Mouse (Mus musculus): ENCODE data around the gene Pclo. TPM values are rescaled to one million over a fixed set of nuclear protein-coding genes. Genes with fewer than 3 reads are reported as not detected.

Pclo gene
- polyA plus RNA-seq, 1 experiment from 2014 or later, result 13.9 TPM

DNA sequence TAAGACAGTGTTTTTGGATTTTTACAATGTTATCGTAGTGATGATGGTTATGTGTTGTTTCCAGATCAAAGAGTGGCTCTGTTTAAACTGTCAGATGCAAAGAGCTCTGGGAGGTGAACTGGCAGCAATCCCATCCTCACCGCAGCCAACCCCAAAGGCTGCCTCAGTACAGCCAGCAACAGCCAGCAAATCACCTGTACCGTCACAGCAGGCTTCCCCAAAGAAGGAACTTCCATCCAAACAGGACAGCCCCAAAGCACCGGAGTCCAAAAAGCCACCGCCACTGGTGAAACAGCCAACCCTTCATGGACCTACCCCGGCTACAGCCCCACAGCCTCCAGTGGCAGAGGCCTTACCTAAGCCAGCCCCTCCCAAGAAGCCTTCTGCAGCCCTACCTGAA is 24.6 kb downstream of the Pclo start:
- H3K36me3 ChIP-seq (ENCODE audit: control insufficient read depth, insufficient read depth, low read length), result peaks cover 8% of the 10 kb centered on the region; the same call in 1 of the 2 replicates
- no peaks in the 10 kb centered on the region for H3K9me3 ChIP-seq (ENCODE audit: control insufficient read depth, low read length)
- H3K4me1 ChIP-seq (ENCODE audit: control insufficient read depth, insufficient read depth, low read depth, low read length), result peaks cover 3% of the 10 kb centered on the region; the same call in 1 of the 2 replicates
- H3K9ac ChIP-seq (ENCODE audit: low read depth, low read length), result no peak overlapping the region
- no peak overlapping the region for H3K27ac ChIP-seq (ENCODE audit: low read depth, low read length)
- H3K4me2 ChIP-seq (ENCODE audit: low read length), result no peak overlapping the region
- WGBS, result 78% methylated on average over 6 of the region's 6 CpGs
- H3K4me3 ChIP-seq (ENCODE audit: low read length), result no peak overlapping the region
- H3K27me3 ChIP-seq (replicated peaks; ENCODE audit: control insufficient read depth, insufficient read depth, low read length), result no peaks in the 10 kb centered on the region
- no peak for ATAC-seq

DNA sequence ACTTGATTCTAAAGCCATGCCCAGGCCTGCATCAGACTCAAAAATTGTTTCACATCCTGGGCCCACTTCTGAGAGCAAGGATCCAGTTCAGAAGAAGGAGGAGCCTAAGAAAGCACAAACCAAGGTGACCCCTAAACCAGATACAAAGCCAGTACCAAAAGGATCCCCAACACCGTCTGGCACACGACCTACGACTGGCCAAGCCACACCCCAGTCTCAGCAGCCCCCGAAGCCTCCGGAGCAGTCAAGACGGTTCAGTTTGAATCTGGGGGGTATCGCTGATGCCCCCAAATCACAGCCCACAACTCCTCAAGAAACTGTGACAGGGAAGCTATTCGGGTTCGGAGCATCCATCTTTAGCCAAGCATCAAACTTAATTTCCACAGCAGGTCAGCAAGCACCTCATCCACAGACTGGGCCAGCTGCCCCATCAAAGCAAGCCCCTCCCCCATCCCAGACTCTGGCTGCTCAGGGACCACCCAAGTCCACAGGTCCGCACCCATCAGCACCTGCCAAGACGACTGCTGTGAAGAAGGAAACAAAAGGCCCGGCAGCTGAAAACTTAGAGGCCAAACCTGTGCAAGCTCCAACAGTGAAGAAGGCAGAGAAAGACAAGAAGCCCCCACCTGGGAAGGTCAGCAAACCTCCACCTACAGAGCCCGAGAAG is 25.4 kb downstream of the Pclo start:
- no peaks in the 10 kb centered on the region for H3K27me3 ChIP-seq (replicated peaks; ENCODE audit: control insufficient read depth, insufficient read depth, low read length)
- no peak overlapping the region for H3K4me2 ChIP-seq (ENCODE audit: low read length)
- H3K27ac ChIP-seq (ENCODE audit: low read depth, low read length), result no peak overlapping the region
- no peaks in the 10 kb centered on the region for H3K9me3 ChIP-seq (ENCODE audit: control insufficient read depth, low read length)
- WGBS, result 76% methylated on average over 13 of the region's 13 CpGs
- no peak overlapping the region for H3K4me3 ChIP-seq (ENCODE audit: low read length)
- H3K36me3 ChIP-seq (ENCODE audit: control insufficient read depth, insufficient read depth, low read length), result peaks cover 8% of the 10 kb centered on the region; the same call in 1 of the 2 replicates
- ATAC-seq, result peak; percentile 68
- H3K4me1 ChIP-seq (ENCODE audit: control insufficient read depth, insufficient read depth, low read depth, low read length), result peaks cover 3% of the 10 kb centered on the region; the same call in 1 of the 2 replicates
- no peak overlapping the region for H3K9ac ChIP-seq (ENCODE audit: low read depth, low read length)

DNA sequence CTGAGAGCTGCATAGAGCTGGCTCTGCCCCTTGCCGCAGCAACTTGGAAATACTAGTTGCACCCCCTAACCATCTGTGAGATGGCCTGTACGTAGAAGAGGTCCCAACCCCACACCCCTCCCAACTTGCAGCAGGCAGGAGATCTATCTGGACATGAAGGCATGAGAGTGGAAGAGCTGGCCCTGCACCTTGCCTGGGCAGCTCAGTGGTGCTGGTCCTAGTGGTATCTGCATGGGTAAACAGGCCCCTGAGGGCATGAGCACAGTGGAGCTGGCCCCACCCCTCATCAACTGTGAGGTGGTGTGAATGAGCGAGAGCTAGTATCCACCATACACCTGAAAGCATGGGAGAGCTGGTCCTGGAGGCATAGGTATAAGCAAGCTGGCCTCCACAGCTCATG is 60.9 kb downstream of the Pclo start:
- no peak for ATAC-seq
- Histone ChIP-seq H3K4me3 (ENCODE audit: low read length) (no peak overlapping the region), H3K4me2 (ENCODE audit: low read length) (no peak overlapping the region), H3K36me3 (ENCODE audit: control insufficient read depth, insufficient read depth, low read length) (no peaks in the 10 kb centered on the region), H3K27me3 (replicated peaks; ENCODE audit: control insufficient read depth, insufficient read depth, low read length) (no peaks in the 10 kb centered on the region), H3K9ac (ENCODE audit: low read depth, low read length) (no peak overlapping the region), H3K4me1 (ENCODE audit: control insufficient read depth, insufficient read depth, low read depth, low read length) (no peaks in the 10 kb centered on the region), H3K27ac (ENCODE audit: low read depth, low read length) (no peak overlapping the region), H3K9me3 (ENCODE audit: control insufficient read depth, low read length) (no peaks in the 10 kb centered on the region)
- 92% methylated on average over 3 of the region's 3 CpGs for WGBS

DNA sequence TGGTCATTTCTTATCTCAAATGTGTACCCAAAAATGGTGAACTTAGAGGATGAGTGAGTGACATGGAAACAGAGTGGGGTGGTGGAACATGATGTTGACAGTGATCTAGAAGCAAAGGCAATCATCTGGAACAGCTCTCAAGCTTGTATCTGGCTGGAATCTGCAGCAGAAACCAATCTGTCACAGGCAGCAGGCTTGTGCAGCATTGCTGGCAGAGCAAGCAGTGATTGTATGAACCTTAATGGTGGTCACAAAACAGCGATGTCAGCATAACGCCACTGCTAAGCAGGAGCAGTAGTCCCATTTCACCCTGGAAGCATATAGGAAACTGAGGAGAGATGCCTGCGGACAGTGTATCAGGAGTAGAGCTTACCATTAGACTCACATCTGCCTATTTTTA is 76.8 kb downstream of the Pclo start:
- Histone ChIP-seq H3K27me3 (replicated peaks; ENCODE audit: control insufficient read depth, insufficient read depth, low read length) (no peaks in the 10 kb centered on the region), H3K9ac (ENCODE audit: low read depth, low read length) (no peak overlapping the region), H3K9me3 (ENCODE audit: control insufficient read depth, low read length) (no peaks in the 10 kb centered on the region), H3K4me2 (ENCODE audit: low read length) (no peak overlapping the region), H3K27ac (ENCODE audit: low read depth, low read length) (no peak overlapping the region), H3K36me3 (ENCODE audit: control insufficient read depth, insufficient read depth, low read length) (no peaks in the 10 kb centered on the region), H3K4me3 (ENCODE audit: low read length) (no peak overlapping the region), H3K4me1 (ENCODE audit: control insufficient read depth, insufficient read depth, low read depth, low read length) (no peaks in the 10 kb centered on the region)
- 74% methylated on average over 3 of the region's 3 CpGs for WGBS
- no peak; the same call in 1 of the 2 replicates for ATAC-seq

DNA sequence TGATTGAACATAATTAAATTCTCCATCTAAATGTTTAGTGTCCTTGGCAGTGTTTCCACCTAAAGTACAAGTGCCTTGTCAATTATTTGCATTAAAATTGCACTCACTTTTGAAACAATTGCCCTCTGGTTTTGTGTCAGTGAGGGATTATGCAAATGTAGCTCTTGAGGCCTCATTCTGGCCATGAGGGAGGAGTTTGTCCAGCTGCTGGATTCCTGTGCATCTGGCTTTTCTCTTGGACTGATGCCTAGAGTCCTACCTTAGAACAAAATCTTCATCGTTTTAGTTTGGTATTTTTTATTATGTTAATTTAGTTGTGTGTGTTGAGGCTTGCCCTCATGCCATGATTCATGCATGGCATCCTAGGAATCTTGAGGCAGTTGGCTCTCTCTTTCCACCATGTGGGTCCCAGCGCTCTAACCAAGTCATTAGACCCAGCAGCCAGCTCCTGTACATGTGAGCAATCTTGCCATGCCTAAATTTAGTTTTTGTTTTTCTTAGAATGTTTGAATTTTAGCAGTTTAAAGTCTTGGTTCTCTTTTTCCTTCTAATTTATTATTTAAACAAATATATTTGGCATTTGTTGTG is 80.8 kb downstream of the Pclo start:
- ATAC-seq, result no peak
- H3K36me3 ChIP-seq (ENCODE audit: control insufficient read depth, insufficient read depth, low read length), result no peaks in the 10 kb centered on the region
- no peak overlapping the region for H3K27ac ChIP-seq (ENCODE audit: low read depth, low read length)
- no peaks in the 10 kb centered on the region for H3K9me3 ChIP-seq (ENCODE audit: control insufficient read depth, low read length)
- no peaks in the 10 kb centered on the region for H3K27me3 ChIP-seq (replicated peaks; ENCODE audit: control insufficient read depth, insufficient read depth, low read length)
- no peak overlapping the region for H3K9ac ChIP-seq (ENCODE audit: low read depth, low read length)
- H3K4me2 ChIP-seq (ENCODE audit: low read length), result no peak overlapping the region
- H3K4me1 ChIP-seq (ENCODE audit: control insufficient read depth, insufficient read depth, low read depth, low read length), result no peaks in the 10 kb centered on the region
- H3K4me3 ChIP-seq (ENCODE audit: low read length), result no peak overlapping the region
- 63% methylated on average over 2 of the region's 2 CpGs for WGBS

DNA sequence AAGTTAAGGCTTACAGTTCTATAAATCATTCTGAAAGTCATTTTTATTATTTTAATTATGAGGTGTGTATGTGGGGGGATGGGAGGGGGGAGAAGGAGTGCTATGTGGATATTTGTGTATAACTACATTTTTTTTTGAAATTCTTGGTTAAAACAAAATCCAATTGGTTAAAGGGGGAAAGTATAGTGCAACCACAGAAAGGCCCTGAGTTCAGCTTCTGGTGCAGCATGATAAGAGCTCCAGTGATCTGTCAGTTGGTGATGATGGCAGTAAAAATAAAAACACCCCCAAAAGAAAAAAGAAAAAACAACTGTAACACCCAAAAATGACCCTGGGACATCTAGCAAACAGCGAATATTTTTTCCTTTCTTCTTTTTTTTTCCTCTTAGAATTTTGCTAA is 93.6 kb downstream of the Pclo start:
- H3K4me3 ChIP-seq (ENCODE audit: low read length), result no peak overlapping the region
- no peak overlapping the region for H3K27ac ChIP-seq (ENCODE audit: low read depth, low read length)
- no peak overlapping the region for H3K4me2 ChIP-seq (ENCODE audit: low read length)
- no peaks in the 10 kb centered on the region for H3K27me3 ChIP-seq (replicated peaks; ENCODE audit: control insufficient read depth, insufficient read depth, low read length)
- no peaks in the 10 kb centered on the region for H3K4me1 ChIP-seq (ENCODE audit: control insufficient read depth, insufficient read depth, low read depth, low read length)
- H3K36me3 ChIP-seq (ENCODE audit: control insufficient read depth, insufficient read depth, low read length), result no peaks in the 10 kb centered on the region
- H3K9ac ChIP-seq (ENCODE audit: low read depth, low read length), result no peak overlapping the region
- no peaks in the 10 kb centered on the region for H3K9me3 ChIP-seq (ENCODE audit: control insufficient read depth, low read length)
- no peak for ATAC-seq
- WGBS, result 62% methylated on average over 1 of the region's 1 CpGs

DNA sequence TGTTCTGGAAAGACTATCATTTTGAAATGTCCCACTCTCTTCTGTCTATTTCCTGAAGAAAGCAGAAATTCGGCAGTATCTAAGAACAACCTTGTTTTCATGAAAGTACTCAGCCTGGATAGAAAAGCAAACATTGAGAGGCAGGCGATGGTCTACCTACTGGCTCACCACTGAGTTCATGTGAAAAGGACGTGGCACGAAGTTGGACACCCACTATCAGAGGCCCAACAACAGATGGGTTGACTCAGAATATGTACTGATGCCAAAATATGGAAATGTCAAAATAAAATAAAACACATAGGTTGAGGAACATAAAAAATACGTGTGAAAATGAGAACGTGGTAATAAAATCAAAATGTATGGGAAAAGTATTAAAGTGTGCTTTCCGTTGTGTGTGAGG is 106.4 kb downstream of the Pclo start:
- WGBS, result 87% methylated on average over 7 of the region's 7 CpGs
- H3K27ac ChIP-seq (ENCODE audit: low read depth, low read length), result no peak overlapping the region
- no peak overlapping the region for H3K9ac ChIP-seq (ENCODE audit: low read depth, low read length)
- no peak overlapping the region for H3K4me2 ChIP-seq (ENCODE audit: low read length)
- H3K27me3 ChIP-seq (replicated peaks; ENCODE audit: control insufficient read depth, insufficient read depth, low read length), result no peaks in the 10 kb centered on the region
- H3K4me3 ChIP-seq (ENCODE audit: low read length), result no peak overlapping the region
- no peaks in the 10 kb centered on the region for H3K36me3 ChIP-seq (ENCODE audit: control insufficient read depth, insufficient read depth, low read length)
- no peak for ATAC-seq
- no peaks in the 10 kb centered on the region for H3K9me3 ChIP-seq (ENCODE audit: control insufficient read depth, low read length)
- H3K4me1 ChIP-seq (ENCODE audit: control insufficient read depth, insufficient read depth, low read depth, low read length), result no peaks in the 10 kb centered on the region

DNA sequence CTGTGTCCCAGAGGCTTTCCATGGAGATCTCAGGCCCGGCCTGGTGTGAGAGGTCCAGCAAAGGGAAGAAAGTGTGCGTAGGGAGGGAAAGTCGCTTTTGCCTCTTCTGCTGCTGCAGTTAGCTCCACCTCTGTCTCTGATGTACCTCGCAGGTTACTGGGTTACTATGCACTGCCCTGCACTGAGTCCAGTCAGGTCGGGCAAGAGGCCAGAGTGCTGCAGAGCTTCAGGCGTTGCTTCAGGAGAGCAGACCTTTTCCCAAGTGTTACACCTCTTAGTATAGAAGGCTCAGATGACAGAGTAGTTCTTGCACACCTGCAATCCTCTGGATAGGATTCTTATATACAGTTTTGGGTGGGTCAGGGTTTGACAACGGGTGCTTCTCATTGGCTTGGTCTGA is 108.6 kb downstream of the Pclo start:
- Histone ChIP-seq H3K4me1 (ENCODE audit: control insufficient read depth, insufficient read depth, low read depth, low read length) (no peaks in the 10 kb centered on the region), H3K27me3 (replicated peaks; ENCODE audit: control insufficient read depth, insufficient read depth, low read length) (no peaks in the 10 kb centered on the region), H3K4me3 (ENCODE audit: low read length) (no peak overlapping the region), H3K9me3 (ENCODE audit: control insufficient read depth, low read length) (no peaks in the 10 kb centered on the region), H3K9ac (ENCODE audit: low read depth, low read length) (no peak overlapping the region), H3K27ac (ENCODE audit: low read depth, low read length) (no peak overlapping the region), H3K36me3 (ENCODE audit: control insufficient read depth, insufficient read depth, low read length) (no peaks in the 10 kb centered on the region), H3K4me2 (ENCODE audit: low read length) (no peak overlapping the region)
- WGBS, result 79% methylated on average over 7 of the region's 7 CpGs
- ATAC-seq, result no peak

DNA sequence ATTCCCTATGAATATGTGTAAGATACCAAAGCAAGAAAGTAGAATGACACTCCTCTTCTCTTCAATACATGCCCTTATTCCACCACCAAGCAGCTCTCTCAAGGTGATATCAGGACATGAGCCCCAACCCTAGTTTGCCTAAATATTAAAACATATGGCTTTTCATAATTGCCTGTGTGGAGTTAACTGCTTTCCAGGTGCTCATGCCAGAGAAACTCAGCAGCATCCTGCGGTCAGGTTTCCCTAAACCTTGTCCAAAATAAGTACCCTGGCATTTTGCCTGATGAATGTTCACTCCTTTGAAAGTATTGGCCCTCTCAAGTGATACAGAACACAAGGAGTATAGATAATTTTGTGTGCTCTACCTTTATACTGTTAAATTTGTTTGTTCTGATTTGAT is 126.5 kb downstream of the Pclo start:
- H3K36me3 ChIP-seq (ENCODE audit: control insufficient read depth, insufficient read depth, low read length), result no peaks in the 10 kb centered on the region
- H3K4me2 ChIP-seq (ENCODE audit: low read length), result no peak overlapping the region
- H3K9ac ChIP-seq (ENCODE audit: low read depth, low read length), result no peak overlapping the region
- H3K4me1 ChIP-seq (ENCODE audit: control insufficient read depth, insufficient read depth, low read depth, low read length), result no peaks in the 10 kb centered on the region
- H3K27me3 ChIP-seq (replicated peaks; ENCODE audit: control insufficient read depth, insufficient read depth, low read length), result no peaks in the 10 kb centered on the region
- H3K27ac ChIP-seq (ENCODE audit: low read depth, low read length), result no peak overlapping the region
- no peak for ATAC-seq
- whole genome bisulfite sequencing, result 93% methylated on average over 1 of the region's 1 CpGs
- H3K9me3 ChIP-seq (ENCODE audit: control insufficient read depth, low read length), result no peaks in the 10 kb centered on the region
- no peak overlapping the region for H3K4me3 ChIP-seq (ENCODE audit: low read length)
